Mouse (Mus musculus) intestine, embryonic 14.5 days (tissue): ENCODE results near the gene Fabp6. TPM values are rescaled to one million over a fixed set of nuclear protein-coding genes. Genes with fewer than 3 reads are reported as not detected.
A peak's percentile ranks its signal among the peaks of the same experiment; 100 is the strongest.

ENCODE experiments used
- ATAC-seq: fragments of 200-750 bp; cut with Nextera tagmentation; replicated peaks from 2 replicates; pipeline ENCODE4 v1.8.0; 2017; ENCODE audit warnings: low read depth, moderate number of reproducible peaks, moderate TSS enrichment, moderate library complexity; ENCODE audit not compliant: low FRiP score, low TSS enrichment
- DNase-seq: peaks from one replicate; pipeline ENCODE4 v3.0.0-alpha.2; 2018; ENCODE audit warnings: low spot score
- H3K27ac ChIP-seq: fragments of 300-500 bp; sonication (generic); 2 replicates; pipeline ENCODE4 v1.5.1; 2014; ENCODE audit warnings: low read depth, mild to moderate bottlenecking, control low read depth
- H3K27me3 ChIP-seq: fragments of 300-500 bp; sonication (generic); replicated peaks from 2 replicates; pipeline ENCODE4 v1.6.1; 2014; ENCODE audit warnings: low read length, control low read depth; ENCODE audit not compliant: control insufficient read depth, insufficient read depth
- H3K36me3 ChIP-seq: fragments of 300-500 bp; sonication (generic); 2 replicates; pipeline ENCODE4 v1.6.1; 2014; ENCODE audit warnings: low read length, control low read depth; ENCODE audit not compliant: control insufficient read depth, insufficient read depth
- H3K4me1 ChIP-seq: fragments of 300-500 bp; sonication (generic); replicated peaks from 2 replicates; pipeline ENCODE4 v1.6.1; 2014; ENCODE audit warnings: low read length, control low read depth, mixed read lengths; ENCODE audit not compliant: control insufficient read depth, insufficient read depth
- H3K4me2 ChIP-seq: fragments of 300-500 bp; sonication (generic); 2 replicates; pipeline ENCODE4 v1.6.1; 2014; ENCODE audit warnings: low read length
- H3K4me3 ChIP-seq: fragments of 300-500 bp; sonication (generic); 2 replicates; pipeline ENCODE4 v1.5.1; 2014; ENCODE audit warnings: low read depth, low read length, control low read depth, mixed read lengths
- H3K9ac ChIP-seq: fragments of 300-500 bp; sonication (generic); 2 replicates; pipeline ENCODE4 v1.6.1; 2014; ENCODE audit warnings: mild to moderate bottlenecking, low read length
- H3K9me3 ChIP-seq: fragments of 300-500 bp; sonication (generic); 2 replicates; pipeline ENCODE4 v1.6.1; 2016; ENCODE audit warnings: low read length, control low read depth; ENCODE audit not compliant: control insufficient read depth
- WGBS: fragments of 180-500 bp; shearing (Covaris S2); extraction: QIAGEN DNeasy Blood & Tissue Kit; methylation state at CpG from one replicate; pipeline ENCODE4 v1.1.7; 2014; 5-methylcytosine and 5-hydroxymethylcytosine counted together
- polyA plus RNA-seq: library from polyadenylated mRNA; unstranded; fragments of >200 nt; fragmentation: Nextera tagmentation; extraction: Ambion mirVana; gene quantifications from 2 replicates; pipeline ENCODE4 v1.2.1, GENCODE M21; 2014

The Fabp6 gene
- polyA plus RNA-seq, 1 experiment from 2014 or later = 0.43 TPM

GRCm38 (mm10) chr11:43577713-43578478, 23.4 kb downstream of the Fabp6 start:
- H3K9me3 ChIP-seq = no peaks in the 10 kb centered on the region
- WGBS = 41% methylated on average over 11 of the region's 11 CpGs
- H3K4me2 ChIP-seq = no peak overlapping the region
- H3K27ac ChIP-seq = no peak overlapping the region
- peaks cover 29% of the 10 kb centered on the region for H3K36me3 ChIP-seq
- no peak overlapping the region for H3K4me3 ChIP-seq
- H3K27me3 ChIP-seq = no peaks in the 10 kb centered on the region
- H3K4me1 ChIP-seq = peaks cover 19% of the 10 kb centered on the region
- no peak overlapping the region for H3K9ac ChIP-seq
- ATAC-seq (no peak), DNase-seq (no peak)

DNA sequence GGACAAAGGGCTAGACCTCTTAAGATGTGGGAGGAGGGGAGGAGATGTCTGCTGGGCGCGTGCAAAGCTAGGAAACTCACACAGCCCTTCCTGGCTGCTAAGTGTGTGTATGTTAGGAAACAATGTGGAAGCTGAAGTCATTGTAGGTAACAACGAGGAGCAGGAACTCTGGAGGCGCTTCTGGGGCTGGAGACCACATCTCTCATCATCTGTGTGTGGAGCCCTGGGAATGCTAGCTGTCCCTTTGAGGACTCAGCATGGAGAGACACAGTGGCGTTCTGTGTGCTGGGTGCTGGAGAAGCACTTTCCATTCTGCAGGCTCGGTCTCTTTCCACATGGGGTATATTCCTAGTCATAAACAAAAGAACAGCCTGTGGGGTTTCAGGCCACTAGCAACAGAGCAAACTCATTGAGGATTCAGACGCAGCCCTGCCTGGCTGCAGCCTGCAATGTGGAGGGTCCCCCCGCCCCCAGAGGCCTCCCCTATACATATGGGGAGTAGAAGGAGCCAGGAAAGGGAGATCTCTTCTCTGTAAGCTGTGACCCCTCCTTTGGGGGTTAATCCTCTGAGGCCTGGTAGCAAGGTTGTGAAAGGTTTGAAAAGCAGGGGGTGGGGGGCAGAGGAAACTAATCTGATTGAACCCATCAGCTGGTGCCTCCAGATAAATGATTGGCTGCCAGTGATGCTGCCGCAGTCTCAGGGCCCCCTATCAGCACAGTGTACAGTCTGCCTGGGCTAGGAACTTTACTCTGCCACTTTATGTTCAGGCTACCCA, 25.8 kb downstream of the Fabp6 start:
- H3K27me3 ChIP-seq = no peaks in the 10 kb centered on the region
- DNase-seq = peak; percentile 68
- H3K27ac ChIP-seq = peak overlapping the region; percentile 76
- H3K4me3 ChIP-seq = no peak overlapping the region
- no peaks in the 10 kb centered on the region for H3K9me3 ChIP-seq
- H3K36me3 ChIP-seq = peaks cover 21% of the 10 kb centered on the region
- peak overlapping the region; percentile 28; the same call in 1 of the 2 replicates for H3K4me2 ChIP-seq
- WGBS = 17% methylated on average over 9 of the region's 9 CpGs
- 0 out of 2 replicates have a peak overlapping the region, but pooled peaks have one; percentile 22 for H3K9ac ChIP-seq
- H3K4me1 ChIP-seq = peaks cover 19% of the 10 kb centered on the region
- peak; percentile 53 for ATAC-seq

DNA sequence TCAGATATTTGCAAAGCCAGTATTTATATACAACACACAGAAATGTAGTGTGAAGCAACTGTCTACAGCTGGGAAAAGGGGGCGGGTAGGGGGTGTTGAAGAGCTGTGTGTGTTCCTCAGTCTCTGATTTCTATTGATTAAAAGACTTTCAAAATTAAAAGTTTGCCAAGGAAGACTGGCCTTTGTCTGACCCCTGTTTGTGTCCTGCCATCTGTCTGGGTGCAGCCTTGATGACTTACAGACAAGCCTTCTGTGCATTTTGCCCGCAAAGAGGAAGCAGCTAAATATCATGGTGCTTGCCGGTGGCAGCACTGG, 26.3 kb downstream of the Fabp6 start:
- Histone ChIP-seq H3K4me2 (peak overlapping the region; percentile 28; the same call in 1 of the 2 replicates), H3K4me3 (no peak overlapping the region), H3K9me3 (no peaks in the 10 kb centered on the region), H3K27ac (peak overlapping the region; percentile 76), H3K4me1 (peaks cover 19% of the 10 kb centered on the region), H3K27me3 (no peaks in the 10 kb centered on the region), H3K9ac (no peak overlapping the region), H3K36me3 (peaks cover 16% of the 10 kb centered on the region)
- WGBS = 18% methylated on average over 3 of the region's 3 CpGs
- ATAC-seq (peak; percentile 34), DNase-seq (no peak)

DNA sequence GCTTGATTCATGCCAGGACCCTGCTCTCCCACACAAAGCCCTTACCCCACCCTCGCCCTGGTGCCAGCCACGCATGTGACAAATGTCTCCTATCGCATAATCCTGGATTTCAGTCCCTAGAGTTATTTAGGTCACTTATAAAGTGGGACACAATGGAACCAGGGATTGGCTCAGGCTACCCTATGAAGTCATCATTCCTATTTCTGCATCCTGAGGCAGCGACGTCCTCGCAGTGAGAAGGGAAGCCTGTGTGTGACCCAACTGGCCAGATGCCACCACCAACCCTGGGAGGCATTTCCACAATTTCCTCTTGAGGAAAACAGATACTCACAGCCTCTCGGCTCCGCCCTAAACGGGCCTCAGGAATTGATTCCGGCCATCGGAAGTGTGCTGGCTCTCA, 31.7 kb downstream of the Fabp6 start:
- H3K27me3 ChIP-seq = no peaks in the 10 kb centered on the region
- no peaks in the 10 kb centered on the region for H3K9me3 ChIP-seq
- ATAC-seq (no peak), DNase-seq (no peak)
- H3K4me2 ChIP-seq = no peak overlapping the region
- no peak overlapping the region for H3K9ac ChIP-seq
- 0 out of 2 replicates have a peak, but pooled peaks cover 8% of the 10 kb centered on the region for H3K36me3 ChIP-seq
- peaks cover 14% of the 10 kb centered on the region for H3K4me1 ChIP-seq
- no peak overlapping the region for H3K4me3 ChIP-seq
- peak overlapping the region; percentile 70 for H3K27ac ChIP-seq
- 80% methylated on average over 11 of the region's 11 CpGs for WGBS

DNA sequence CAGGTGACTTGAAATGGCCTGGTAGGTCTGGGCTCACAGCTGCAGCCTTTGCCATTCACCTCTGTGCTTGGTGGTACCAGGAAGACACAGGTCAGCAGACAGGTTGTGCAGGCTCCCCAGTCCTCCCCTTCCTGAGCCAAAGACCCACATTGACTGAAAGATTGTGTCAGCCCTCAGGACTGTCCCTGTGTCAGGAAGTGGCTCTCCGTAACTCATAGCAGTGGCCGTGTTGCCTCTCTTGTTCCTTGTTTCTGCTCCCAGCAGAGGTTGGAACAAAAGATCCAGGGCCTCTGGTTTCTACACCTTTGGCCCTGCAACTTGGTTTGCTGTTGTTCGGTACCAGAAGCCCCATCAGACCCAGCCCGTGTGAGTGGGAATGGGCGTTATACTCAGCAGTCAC, 32.2 kb downstream of the Fabp6 start:
- no peak overlapping the region for H3K4me3 ChIP-seq
- peak overlapping the region; percentile 70 for H3K27ac ChIP-seq
- peaks cover 17% of the 10 kb centered on the region for H3K4me1 ChIP-seq
- DNase-seq (no peak), ATAC-seq (no peak)
- H3K4me2 ChIP-seq = no peak overlapping the region
- H3K36me3 ChIP-seq = peaks cover 11% of the 10 kb centered on the region; the same call in 1 of the 2 replicates
- no peaks in the 10 kb centered on the region for H3K27me3 ChIP-seq
- WGBS = 77% methylated on average over 5 of the region's 5 CpGs
- no peak overlapping the region for H3K9ac ChIP-seq
- no peaks in the 10 kb centered on the region for H3K9me3 ChIP-seq

DNA sequence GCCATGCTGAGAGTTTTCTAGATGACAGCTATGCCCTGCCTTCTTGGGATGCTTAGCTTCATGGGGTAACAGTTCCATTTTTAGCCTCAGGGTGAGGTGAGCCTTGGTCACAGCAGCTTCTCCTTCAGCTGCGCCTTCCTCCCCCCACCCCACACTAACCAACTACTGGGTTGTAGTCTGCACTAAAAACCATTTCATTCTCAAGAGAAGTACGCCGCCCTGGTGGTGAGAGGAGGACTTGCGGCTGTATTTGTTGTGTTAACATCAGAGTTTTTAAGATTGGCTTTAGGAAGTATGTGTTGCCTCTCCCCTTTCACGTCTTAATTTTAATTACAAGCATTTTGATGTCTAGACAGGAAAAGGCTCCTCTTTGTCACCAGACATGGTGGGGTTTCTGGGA, 33.1 kb downstream of the Fabp6 start:
- no peaks in the 10 kb centered on the region for H3K9me3 ChIP-seq
- H3K4me1 ChIP-seq = peaks cover 23% of the 10 kb centered on the region
- no peak overlapping the region for H3K9ac ChIP-seq
- H3K27me3 ChIP-seq = no peaks in the 10 kb centered on the region
- H3K4me3 ChIP-seq = no peak overlapping the region
- H3K27ac ChIP-seq = no peak overlapping the region
- ATAC-seq (no peak), DNase-seq (no peak)
- no peak overlapping the region for H3K4me2 ChIP-seq
- peaks cover 9% of the 10 kb centered on the region; the same call in 1 of the 2 replicates for H3K36me3 ChIP-seq
- 68% methylated on average over 5 of the region's 5 CpGs for WGBS

DNA sequence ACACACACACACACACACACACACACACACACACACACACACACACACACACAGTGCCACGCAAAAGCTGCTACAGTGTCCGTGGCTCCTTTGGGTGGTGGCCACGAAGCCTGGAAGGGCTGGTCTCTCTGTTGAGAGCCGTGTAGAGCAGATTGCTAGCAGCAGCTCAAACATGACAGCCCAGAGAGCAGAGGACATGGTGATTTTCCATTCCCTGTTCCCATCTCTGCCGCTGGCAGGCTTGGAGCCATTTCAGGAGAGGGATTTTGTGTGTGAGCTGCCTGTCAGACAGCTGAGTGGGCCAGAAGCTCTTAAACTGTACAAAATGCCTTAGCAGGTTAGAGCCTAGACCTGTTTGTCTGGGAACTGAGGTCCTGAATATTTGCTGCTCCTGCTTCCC, 34.6 kb downstream of the Fabp6 start:
- 70% methylated on average over 5 of the region's 5 CpGs for WGBS
- no peak overlapping the region for H3K9ac ChIP-seq
- no peaks in the 10 kb centered on the region for H3K27me3 ChIP-seq
- DNase-seq (no peak), ATAC-seq (no peak)
- no peak overlapping the region for H3K4me3 ChIP-seq
- H3K4me1 ChIP-seq = peaks cover 28% of the 10 kb centered on the region
- peaks cover 9% of the 10 kb centered on the region; the same call in 1 of the 2 replicates for H3K36me3 ChIP-seq
- no peak overlapping the region for H3K4me2 ChIP-seq
- H3K27ac ChIP-seq = no peak overlapping the region; the same call in 1 of the 2 replicates
- no peaks in the 10 kb centered on the region for H3K9me3 ChIP-seq

GRCm38 (mm10) chr11:43565852-43566251, 35.5 kb downstream of the Fabp6 start:
- Histone ChIP-seq H3K9me3 (no peaks in the 10 kb centered on the region), H3K27ac (peak overlapping the region; percentile 39), H3K27me3 (no peaks in the 10 kb centered on the region), H3K4me2 (peak overlapping the region; percentile 3; the same call in 1 of the 2 replicates), H3K4me1 (peaks cover 28% of the 10 kb centered on the region), H3K9ac (no peak overlapping the region), H3K36me3 (peaks cover 9% of the 10 kb centered on the region; the same call in 1 of the 2 replicates), H3K4me3 (no peak overlapping the region)
- WGBS = 25% methylated on average over 8 of the region's 8 CpGs
- DNase-seq (peak; percentile 61), ATAC-seq (peak; percentile 78)
